Mouse (Mus musculus): ENCODE measurements around the gene Cuta. TPM values are rescaled to one million over a fixed set of nuclear protein-coding genes. Genes with fewer than 3 reads are reported as not detected.
"Not testable (repeated sequence)": the region's sequence is repeated elsewhere in the genome, so short reads cannot be mapped to it uniquely, and the experiment has no call there.

The Cuta gene
- polyA plus RNA-seq, 1 experiment from 2014 or later = 80.2 TPM

GRCm38 (mm10) chr17:26916711-26917482 lies 22.5 kb downstream of the Cuta start, which contains the start of gene Kifc5b:
Gene Kifc5b (plus strand): TSS chr17:26917091.
- Histone ChIP-seq H3K4me3 (ENCODE audit: low read depth, low read length) (peak within 1 kb of the TSS; percentile 87), H3K36me3 (ENCODE audit: control insufficient read depth, insufficient read depth) (peaks cover 12% of the 10 kb centered on the region), H3K4me2 (ENCODE audit: low read depth, low read length) (peak within 1 kb of the TSS; percentile 76), H3K27ac (ENCODE audit: low read length) (peak within 1 kb of the TSS; percentile 78), H3K4me1 (ENCODE audit: control insufficient read depth, low read depth, low read length) (peaks cover 11% of the 10 kb centered on the region), H3K9me3 (replicated peaks; ENCODE audit: control insufficient read depth, low read length) (no peaks in the 10 kb centered on the region), H3K9ac (ENCODE audit: low read depth, low read length) (peak within 1 kb of the TSS; percentile 86), H3K27me3 (ENCODE audit: control insufficient read depth, insufficient read depth, low read depth, low read length) (no peaks in the 10 kb centered on the region)
- WGBS (ENCODE audit: insufficient replicate concordance) = under 1% methylated on average over 70 of the region's 72 CpGs
- ATAC-seq (ENCODE audit: low read depth) = peak; percentile 97

- no peak overlapping the region for H3K4me2 ChIP-seq (ENCODE audit: low read depth, low read length)
- no peaks in the 10 kb centered on the region for H3K27me3 ChIP-seq (ENCODE audit: control insufficient read depth, insufficient read depth, low read depth, low read length)
- no peak overlapping the region for H3K27ac ChIP-seq (ENCODE audit: low read length)
- H3K36me3 ChIP-seq (ENCODE audit: control insufficient read depth, insufficient read depth) = no peaks in the 10 kb centered on the region
- H3K9me3 ChIP-seq (replicated peaks; ENCODE audit: control insufficient read depth, low read length) = no peaks in the 10 kb centered on the region
- WGBS (ENCODE audit: insufficient replicate concordance) = 35% methylated on average over 1 of the region's 1 CpGs
- H3K4me1 ChIP-seq (ENCODE audit: control insufficient read depth, low read depth, low read length) = peaks cover 11% of the 10 kb centered on the region
- no peak for ATAC-seq (ENCODE audit: low read depth)
- H3K4me3 ChIP-seq (ENCODE audit: low read depth, low read length) = no peak overlapping the region
- no peak overlapping the region for H3K9ac ChIP-seq (ENCODE audit: low read depth, low read length)
Measured at GRCm38 (mm10) chr17:26915248-26915647, 24.1 kb downstream of the Cuta start.

DNA sequence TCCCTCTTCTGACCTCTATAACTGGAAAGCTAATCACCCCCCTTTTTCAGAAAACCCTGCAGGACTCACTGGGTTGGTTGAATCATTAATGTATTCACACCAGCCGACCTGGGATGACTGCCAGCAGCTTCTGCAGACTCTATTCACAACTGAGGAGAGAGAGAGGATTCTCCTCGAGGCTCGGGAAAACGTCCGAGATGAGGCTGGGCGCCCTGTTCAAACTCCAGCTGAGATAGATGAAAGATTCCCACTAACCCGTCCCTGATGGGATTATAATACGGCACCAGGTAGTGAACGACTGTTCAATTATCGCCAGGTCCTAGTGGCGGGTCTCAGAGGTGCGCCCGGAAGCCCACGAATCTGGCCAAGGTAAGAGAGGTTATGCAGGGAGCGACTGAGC lies 31.9 kb downstream of the Cuta start:
- whole genome bisulfite sequencing (ENCODE audit: insufficient replicate concordance) = 76% methylated on average over 14 of the region's 15 CpGs
- ATAC-seq (ENCODE audit: low read depth) = not testable (repeated sequence)

GRCm38 (mm10) chr17:26904320-26904719 lies 35.0 kb downstream of the Cuta start:
- H3K27me3 ChIP-seq (ENCODE audit: control insufficient read depth, insufficient read depth, low read depth, low read length) = no peaks in the 10 kb centered on the region
- H3K4me1 ChIP-seq (ENCODE audit: control insufficient read depth, low read depth, low read length) = no peaks in the 10 kb centered on the region
- H3K36me3 ChIP-seq (ENCODE audit: control insufficient read depth, insufficient read depth) = no peaks in the 10 kb centered on the region
- no peaks in the 10 kb centered on the region for H3K9me3 ChIP-seq (replicated peaks; ENCODE audit: control insufficient read depth, low read length)
- H3K4me2 ChIP-seq (ENCODE audit: low read depth, low read length) = no peak overlapping the region
- no peak for ATAC-seq (ENCODE audit: low read depth)
- H3K9ac ChIP-seq (ENCODE audit: low read depth, low read length) = no peak overlapping the region
- no peak overlapping the region for H3K27ac ChIP-seq (ENCODE audit: low read length)
- H3K4me3 ChIP-seq (ENCODE audit: low read depth, low read length) = no peak overlapping the region
- WGBS (ENCODE audit: insufficient replicate concordance) = 38% methylated on average over 5 of the region's 5 CpGs

More for the DNA sequence above, 31.9 kb downstream of the Cuta start:
- not testable (repeated sequence) for H3K4me2 ChIP-seq (ENCODE audit: low read depth, low read length); H3K9me3 ChIP-seq (replicated peaks; ENCODE audit: control insufficient read depth, low read length); H3K4me1 ChIP-seq (ENCODE audit: control insufficient read depth, low read depth, low read length); H3K36me3 ChIP-seq (ENCODE audit: control insufficient read depth, insufficient read depth); H3K4me3 ChIP-seq (ENCODE audit: low read depth, low read length); H3K27me3 ChIP-seq (ENCODE audit: control insufficient read depth, insufficient read depth, low read depth, low read length); H3K9ac ChIP-seq (ENCODE audit: low read depth, low read length); H3K27ac ChIP-seq (ENCODE audit: low read length)

GRCm38 (mm10) chr17:26900916-26901315 lies 38.5 kb downstream of the Cuta start:
- Histone ChIP-seq H3K36me3 (ENCODE audit: control insufficient read depth, insufficient read depth) (no peaks in the 10 kb centered on the region), H3K9ac (ENCODE audit: low read depth, low read length) (no peak overlapping the region), H3K27ac (ENCODE audit: low read length) (no peak overlapping the region), H3K4me2 (ENCODE audit: low read depth, low read length) (no peak overlapping the region), H3K9me3 (replicated peaks; ENCODE audit: control insufficient read depth, low read length) (no peaks in the 10 kb centered on the region), H3K4me3 (ENCODE audit: low read depth, low read length) (no peak overlapping the region), H3K27me3 (ENCODE audit: control insufficient read depth, insufficient read depth, low read depth, low read length) (no peaks in the 10 kb centered on the region), H3K4me1 (ENCODE audit: control insufficient read depth, low read depth, low read length) (no peaks in the 10 kb centered on the region)
- whole genome bisulfite sequencing (ENCODE audit: insufficient replicate concordance) = 62% methylated on average over 6 of the region's 6 CpGs
- no peak for ATAC-seq (ENCODE audit: low read depth)

DNA sequence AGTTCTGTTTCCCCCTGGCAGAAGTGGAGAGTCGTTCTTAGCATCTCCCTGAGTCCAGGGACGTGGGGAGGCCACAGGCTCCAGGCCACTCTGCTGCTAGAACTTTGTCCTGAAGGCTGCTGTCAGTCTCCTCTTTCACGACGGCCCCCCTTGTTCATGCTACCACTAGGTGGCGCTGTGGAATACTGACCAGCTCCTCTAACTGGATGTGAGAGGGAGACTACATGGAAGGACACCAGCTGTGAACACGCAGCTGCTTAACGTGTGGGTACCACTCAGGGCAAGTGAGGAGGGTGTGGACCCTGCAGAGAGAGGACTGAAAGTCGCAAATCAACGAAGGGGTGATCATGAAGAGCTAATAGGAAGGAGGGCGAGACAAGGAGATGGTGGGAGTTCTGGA lies 43.8 kb downstream of the Cuta start:
- Histone ChIP-seq H3K27ac (ENCODE audit: low read length) (no peak overlapping the region), H3K4me1 (ENCODE audit: control insufficient read depth, low read depth, low read length) (no peaks in the 10 kb centered on the region), H3K4me2 (ENCODE audit: low read depth, low read length) (no peak overlapping the region), H3K27me3 (ENCODE audit: control insufficient read depth, insufficient read depth, low read depth, low read length) (no peaks in the 10 kb centered on the region), H3K9ac (ENCODE audit: low read depth, low read length) (no peak overlapping the region), H3K4me3 (ENCODE audit: low read depth, low read length) (no peak overlapping the region), H3K36me3 (ENCODE audit: control insufficient read depth, insufficient read depth) (no peaks in the 10 kb centered on the region), H3K9me3 (replicated peaks; ENCODE audit: control insufficient read depth, low read length) (no peaks in the 10 kb centered on the region)
- no peak for ATAC-seq (ENCODE audit: low read depth)
- WGBS (ENCODE audit: insufficient replicate concordance) = 12% methylated on average over 10 of the region's 10 CpGs

DNA sequence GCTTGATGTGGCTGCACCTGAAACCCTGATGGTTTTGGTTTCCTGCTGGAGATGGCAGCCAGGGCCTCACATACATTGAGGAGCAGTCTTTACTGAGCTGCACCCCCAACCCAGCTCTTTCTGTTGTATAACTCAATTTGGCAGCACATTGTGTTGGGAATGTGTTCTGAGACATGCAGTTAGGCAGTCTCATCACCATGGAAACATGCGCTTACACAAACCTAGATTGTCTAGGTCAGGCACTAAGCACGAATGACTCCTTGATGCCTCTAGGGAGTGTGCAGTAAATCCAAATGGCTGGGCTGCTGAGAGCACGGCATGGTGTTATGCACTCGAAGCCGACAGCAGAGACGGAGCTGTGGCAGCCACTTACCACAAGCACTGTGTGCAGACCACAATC lies 45.0 kb downstream of the Cuta start:
- no peak overlapping the region for H3K27ac ChIP-seq (ENCODE audit: low read length)

DNA sequence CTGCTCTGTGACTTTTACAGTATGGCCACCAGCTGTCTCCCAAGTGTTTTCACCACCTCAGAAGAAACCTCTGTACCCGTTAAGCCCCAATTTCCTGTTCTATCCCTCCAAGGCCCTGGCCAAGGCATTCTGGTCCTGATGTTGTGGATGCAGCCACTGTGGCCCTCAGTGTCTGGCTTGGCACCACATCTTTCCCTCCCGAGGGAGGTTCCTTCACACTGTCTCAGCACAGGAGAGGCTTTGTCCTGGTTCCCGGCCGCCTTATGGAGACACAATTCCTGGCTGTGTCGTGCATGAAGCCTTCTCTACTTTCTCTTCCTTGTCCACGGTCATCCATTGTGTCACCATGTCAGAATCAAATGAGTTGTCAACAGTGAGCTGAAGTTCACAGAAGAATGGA lies 45.9 kb downstream of the Cuta start:
- ATAC-seq (ENCODE audit: low read depth) = no peak
- H3K9me3 ChIP-seq (replicated peaks; ENCODE audit: control insufficient read depth, low read length) = no peaks in the 10 kb centered on the region
- H3K4me3 ChIP-seq (ENCODE audit: low read depth, low read length) = no peak overlapping the region
- H3K36me3 ChIP-seq (ENCODE audit: control insufficient read depth, insufficient read depth) = no peaks in the 10 kb centered on the region
- H3K27me3 ChIP-seq (ENCODE audit: control insufficient read depth, insufficient read depth, low read depth, low read length) = no peaks in the 10 kb centered on the region
- no peak overlapping the region for H3K27ac ChIP-seq (ENCODE audit: low read length)
- WGBS (ENCODE audit: insufficient replicate concordance) = 52% methylated on average over 6 of the region's 6 CpGs
- H3K4me2 ChIP-seq (ENCODE audit: low read depth, low read length) = no peak overlapping the region
- H3K9ac ChIP-seq (ENCODE audit: low read depth, low read length) = no peak overlapping the region
- H3K4me1 ChIP-seq (ENCODE audit: control insufficient read depth, low read depth, low read length) = no peaks in the 10 kb centered on the region

More for the DNA sequence above, 45.0 kb downstream of the Cuta start:
- H3K4me2 ChIP-seq (ENCODE audit: low read depth, low read length) = no peak overlapping the region
- no peak overlapping the region for H3K4me3 ChIP-seq (ENCODE audit: low read depth, low read length)
- no peaks in the 10 kb centered on the region for H3K27me3 ChIP-seq (ENCODE audit: control insufficient read depth, insufficient read depth, low read depth, low read length)
- no peaks in the 10 kb centered on the region for H3K4me1 ChIP-seq (ENCODE audit: control insufficient read depth, low read depth, low read length)
- 76% methylated on average over 6 of the region's 6 CpGs for WGBS (ENCODE audit: insufficient replicate concordance)
- H3K36me3 ChIP-seq (ENCODE audit: control insufficient read depth, insufficient read depth) = no peaks in the 10 kb centered on the region
- no peak overlapping the region for H3K9ac ChIP-seq (ENCODE audit: low read depth, low read length)
- H3K9me3 ChIP-seq (replicated peaks; ENCODE audit: control insufficient read depth, low read length) = no peaks in the 10 kb centered on the region
- no peak for ATAC-seq (ENCODE audit: low read depth)

DNA sequence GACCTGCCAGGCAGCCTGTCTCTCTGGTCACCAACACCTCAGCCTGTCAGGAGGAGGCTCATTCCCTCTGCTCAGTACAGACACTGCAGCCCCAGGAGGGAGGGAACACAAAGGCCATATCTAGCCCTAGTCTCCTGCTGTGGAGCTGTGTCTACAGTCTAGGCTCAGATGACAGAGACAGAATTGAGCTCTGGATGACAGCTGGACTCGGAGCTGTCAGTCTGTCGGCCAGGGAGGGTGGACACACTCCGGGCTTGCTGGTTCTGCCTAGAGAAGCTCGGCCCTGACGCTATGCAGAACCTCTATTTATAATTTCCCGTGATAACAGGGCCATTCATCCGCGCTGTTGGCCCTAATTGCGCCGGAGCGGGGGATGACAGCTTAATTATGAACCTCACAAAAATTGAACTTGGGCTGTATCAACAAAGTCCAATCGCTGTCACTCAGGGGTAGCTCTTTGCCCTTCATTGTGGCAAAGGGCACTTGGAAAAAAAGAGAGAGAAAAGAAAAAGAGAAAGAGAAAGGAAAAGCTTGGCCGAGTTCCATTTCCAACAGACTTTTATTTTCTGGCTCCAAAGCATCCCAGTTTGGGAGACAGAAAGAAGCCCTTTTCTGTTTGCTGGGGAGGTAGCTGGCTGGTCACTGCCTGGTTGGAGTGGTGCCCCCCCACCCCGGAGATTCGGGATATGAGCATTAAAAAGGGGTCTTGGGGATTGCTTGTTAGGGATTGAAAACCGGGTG lies 46.6 kb downstream of the Cuta start:
- no peak overlapping the region for H3K4me3 ChIP-seq (ENCODE audit: low read depth, low read length)
- H3K4me2 ChIP-seq (ENCODE audit: low read depth, low read length) = no peak overlapping the region
- H3K9me3 ChIP-seq (replicated peaks; ENCODE audit: control insufficient read depth, low read length) = no peaks in the 10 kb centered on the region
- no peak overlapping the region for H3K9ac ChIP-seq (ENCODE audit: low read depth, low read length)
- WGBS (ENCODE audit: insufficient replicate concordance) = 54% methylated on average over 16 of the region's 16 CpGs
- H3K27me3 ChIP-seq (ENCODE audit: control insufficient read depth, insufficient read depth, low read depth, low read length) = no peaks in the 10 kb centered on the region
- H3K4me1 ChIP-seq (ENCODE audit: control insufficient read depth, low read depth, low read length) = no peaks in the 10 kb centered on the region
- H3K36me3 ChIP-seq (ENCODE audit: control insufficient read depth, insufficient read depth) = no peaks in the 10 kb centered on the region
- no peak for ATAC-seq (ENCODE audit: low read depth)
- H3K27ac ChIP-seq (ENCODE audit: low read length) = no peak overlapping the region

Data from liver, embryonic 16.5 days (tissue).